In genomic region chr2:31067696-31068245, GRCm38 (mm10) we compare ENCODE assay signal across 10 mouse cellular contexts.
DNase-seq lines count a peak whose midpoint lies in the region; ATAC-seq and TF ChIP-seq lines count a peak whose summit lies in the region.
"Had no signal": no experiment of that assay in that cellular context is flagged by ENCODE, and none has a peak within 500 bp of the region (broad histone marks: within the 10 kb centered on the region; RNA-seq: fewer than 3 reads in every experiment).

No protein-coding gene starts in this region.

- in situ Hi-C loops in ES-E14 (cut with MboI; ENCODE audit: low sequenced_read_pairs in 2 of 2, unreplicated experiment in 2 of 2) = no loop called here

- no peak for ATAC-seq in limb, embryonic 14.5 days (ENCODE audit: low FRiP score, low read depth)
- no peak for ATAC-seq in megakaryocyte, adult 5-6 weeks (ENCODE audit: poor library complexity, severe bottlenecking)
- ATAC-seq in megakaryocyte-erythroid progenitor cell, adult 5-6 weeks (replicated peaks; ENCODE audit: low FRiP score, low TSS enrichment, poor library complexity, severe bottlenecking) = no peak
- ATAC-seq: inflammation-experienced regulatory T-cells, adult 6 months had no signal

- H3K27me3 ChIP-seq in kidney, adult 2 months (replicated peaks; ENCODE audit: control insufficient read depth, insufficient read depth, low read length) = no peaks in the 10 kb centered on the region
- H3K27me3 ChIP-seq in limb, embryonic 14.5 days (ENCODE audit: control insufficient read depth, insufficient read depth, low read length) = no peaks in the 10 kb centered on the region
- H3K27me3 ChIP-seq: stomach, embryonic 15.5 days had no signal

- TF ChIP-seq POLR2A in kidney, adult 2 months (IDR thresholded peaks at IDR 0.05; ENCODE audit: low read depth, low read length) = no peak
- TF ChIP-seq POLR2A in embryonic fibroblast, embryonic 13.5 days (IDR thresholded peaks at IDR 0.05; ENCODE audit: low read depth, low read length) = no peak
- TF ChIP-seq POLR2A in limb, embryonic 14.5 days (IDR thresholded peaks at IDR 0.05; ENCODE audit: borderline replicate concordance, extremely low read depth, insufficient read depth, insufficient read length) = no peak

- no peak for DNase-seq in kidney, adult 2 months
- no peak for DNase-seq in kidney, postnatal 14 days
- DNase-seq in ES-E14 (ENCODE audit: low read depth, low spot score) = no peak
- DNase-seq in limb, embryonic 14.5 days (ENCODE audit: low spot score) = no peak
- DNase-seq in gastrocnemius, postnatal 4 days (ENCODE audit: low spot score in 2 of 2) = no peak

- WGBS in kidney, adult 2 months = 50% methylated on average over 7 of the region's 7 CpGs
- 63% methylated on average over 7 of the region's 7 CpGs for WGBS in limb, embryonic 14.5 days

- no peaks in the 10 kb centered on the region for H3K9me3 ChIP-seq in ES-E14 (ENCODE audit: control insufficient read depth, insufficient read depth, low read depth, low read length)
- H3K9me3 ChIP-seq in limb, embryonic 14.5 days (ENCODE audit: control insufficient read depth, low read length) = no peaks in the 10 kb centered on the region; the same call in 1 of the 2 replicates
- H3K9me3 ChIP-seq: stomach, embryonic 15.5 days had no signal

- H3K9ac ChIP-seq in ES-E14 (ENCODE audit: insufficient read depth, low read depth, low read length, poor library complexity, severe bottlenecking) = peak overlapping the region; percentile 44; the same call in 1 of the 2 replicates
- H3K9ac ChIP-seq in limb, embryonic 14.5 days (ENCODE audit: low read depth, low read length, severe bottlenecking) = no peak overlapping the region
- H3K9ac ChIP-seq: stomach, embryonic 15.5 days had no signal

- peak overlapping the region; percentile 76 for H3K27ac ChIP-seq in kidney, adult 2 months (ENCODE audit: insufficient read depth, low read depth, low read length)
- H3K27ac ChIP-seq in ES-E14 (ENCODE audit: insufficient read depth, low read depth, low read length, poor library complexity, severe bottlenecking) = peak overlapping the region; percentile 100
- peak overlapping the region; percentile 92 for H3K27ac ChIP-seq in embryonic fibroblast, embryonic 13.5 days (ENCODE audit: insufficient read depth, low read length)
- peak overlapping the region; percentile 89; the same call in 1 of the 2 replicates for H3K27ac ChIP-seq in limb, embryonic 14.5 days (replicated peaks; ENCODE audit: low read depth, low read length)
- H3K27ac ChIP-seq: stomach, embryonic 15.5 days had no signal

- no peak overlapping the region for H3K4me2 ChIP-seq in limb, embryonic 14.5 days (replicated peaks; ENCODE audit: low read depth, low read length, severe bottlenecking)
- H3K4me2 ChIP-seq: stomach, embryonic 15.5 days had no signal

- no peak overlapping the region for H3K4me3 ChIP-seq in kidney, adult 2 months (ENCODE audit: insufficient read depth, low read depth, low read length)
- peak overlapping the region; percentile 0 to 33; a peak in 3 of 4 replicates for H3K4me3 ChIP-seq in ES-E14 (ENCODE audit: insufficient read depth in 1 of 2, low read depth in 1 of 2, low read length in 2 of 2, poor library complexity in 1 of 2, severe bottlenecking in 1 of 2)
- no peak overlapping the region for H3K4me3 ChIP-seq in embryonic fibroblast, embryonic 13.5 days (ENCODE audit: insufficient read depth, low read length)
- H3K4me3 ChIP-seq in limb, embryonic 14.5 days (replicated peaks; ENCODE audit: low read length) = no peak overlapping the region
- H3K4me3 ChIP-seq: stomach, embryonic 15.5 days had no signal

- H3K36me3 ChIP-seq in kidney, adult 2 months (ENCODE audit: control insufficient read depth, insufficient read depth, low read length) = no peaks in the 10 kb centered on the region
- H3K36me3 ChIP-seq in ES-E14 (ENCODE audit: control insufficient read depth, insufficient read depth, low read length, poor library complexity, severe bottlenecking) = no peaks in the 10 kb centered on the region
- H3K36me3 ChIP-seq in limb, embryonic 14.5 days (ENCODE audit: control insufficient read depth, insufficient read depth, low read length) = peaks cover 6% of the 10 kb centered on the region

- no peak for TF ChIP-seq CTCF in kidney, adult 2 months (conservative IDR thresholded peaks at IDR 0.05; ENCODE audit: insufficient read depth, insufficient read length, low read depth, low read length)
- no peak for TF ChIP-seq CTCF in embryonic fibroblast, embryonic 13.5 days (IDR thresholded peaks at IDR 0.05; ENCODE audit: borderline replicate concordance, insufficient read depth, low read length)

- H3K4me1 ChIP-seq in kidney, adult 2 months (ENCODE audit: control insufficient read depth, insufficient read depth, low read length) = peaks cover 15% of the 10 kb centered on the region
- H3K4me1 ChIP-seq in ES-E14 (ENCODE audit: control insufficient read depth in 2 of 2, insufficient read depth in 2 of 2, low read length in 2 of 2, poor library complexity in 1 of 2) = peaks cover 22 to 24% of the 10 kb centered on the region in 2 experiments; a peak in 3 of 4 replicates
- peaks cover 21% of the 10 kb centered on the region for H3K4me1 ChIP-seq in embryonic fibroblast, embryonic 13.5 days (ENCODE audit: control insufficient read depth, insufficient read depth, low read length)
- H3K4me1 ChIP-seq in limb, embryonic 14.5 days (ENCODE audit: control insufficient read depth, insufficient read depth, low read length) = peaks cover 11% of the 10 kb centered on the region; the same call in 1 of the 2 replicates
- H3K4me1 ChIP-seq: stomach, embryonic 15.5 days had no signal

TF ChIP-seq in ES-E14, 5 proteins besides CTCF, POLR2A, EP300 and RAD21:
- no peak for TF ChIP-seq CHD2 (IDR thresholded peaks at IDR 0.05; ENCODE audit: low read depth, low read length)
- no peak for TF ChIP-seq ZNF384 (IDR thresholded peaks at IDR 0.05; ENCODE audit: low read depth, low read length)

Comparison
In these comparisons a context has a peak if more than half of its experiments do, and no peak if none do; other contexts are left out.
1. H3K4me3 ChIP-seq: peak in ES-E14 (2 of 2); none in kidney, adult 2 months (single experiment), embryonic fibroblast, embryonic 13.5 days (single experiment) and limb, embryonic 14.5 days (single experiment).
2. Peak in every context shown above with its lines, with median percentiles within 50 percentile points of each other: H3K27ac ChIP-seq.